Mouse (Mus musculus) ES-Bruce4 (cell line): Measurements from ENCODE around the gene Aph1b. TPM values are rescaled to one million over a fixed set of nuclear protein-coding genes. Genes with fewer than 3 reads are reported as not detected.

ENCODE experiments used
- H3K27ac ChIP-seq: 2 replicates; pipeline ENCODE4 v1.5.1; 2012; ENCODE audit warnings: low read length, inconsistent platforms; ENCODE audit not compliant: insufficient read depth
- H3K27me3 ChIP-seq: 2 replicates; pipeline ENCODE4 v1.6.1; 2012; ENCODE audit warnings: mild to moderate bottlenecking, low read length, inconsistent platforms; ENCODE audit not compliant: control insufficient read depth, poor library complexity, insufficient read depth, severe bottlenecking
- H3K36me3 ChIP-seq: 2 replicates; pipeline ENCODE4 v1.6.1; 2012; ENCODE audit warnings: inconsistent platforms, mild to moderate bottlenecking, low read length, moderate library complexity; ENCODE audit not compliant: control insufficient read depth, poor library complexity, insufficient read depth, severe bottlenecking
- H3K4me1 ChIP-seq: one replicate; pipeline ENCODE4 v1.8.1; 2011; ENCODE audit warnings: low read length; ENCODE audit not compliant: control insufficient read depth, insufficient read depth
- H3K4me3 ChIP-seq: 2 replicates; pipeline ENCODE4 v1.5.1; 2011; ENCODE audit warnings: low read depth, mild to moderate bottlenecking, low read length
- H3K9ac ChIP-seq: 2 replicates; pipeline ENCODE4 v1.6.1; 2012; ENCODE audit warnings: low read depth, mild to moderate bottlenecking, inconsistent platforms; ENCODE audit not compliant: poor library complexity, severe bottlenecking
- H3K9me3 ChIP-seq: replicated peaks from 2 replicates; pipeline ENCODE4 v1.6.1; 2012; ENCODE audit warnings: mild to moderate bottlenecking, low read length, inconsistent platforms; ENCODE audit not compliant: control insufficient read depth, poor library complexity, insufficient read depth, severe bottlenecking
- CTCF ChIP-seq: IDR thresholded peaks from one replicate; pipeline ENCODE4 v1.8.1; 2011; ENCODE audit warnings: low read depth, low read length
- EP300 ChIP-seq: IDR thresholded peaks from 2 replicates; pipeline ENCODE4 v1.6.1; 2011; ENCODE audit warnings: low read depth, low read length; ENCODE audit not compliant: insufficient read depth
- POLR2A ChIP-seq: IDR thresholded peaks from one replicate; pipeline ENCODE4 v1.8.1; 2011; ENCODE audit warnings: low read length; ENCODE audit not compliant: insufficient read depth
- polyA plus RNA-seq: library from polyadenylated mRNA; stranded (reverse); fragments of >200 nt; gene quantifications from 2 replicates; pipeline ENCODE4 v1.2.4, GENCODE M21; 2011; ENCODE audit warnings: low read depth; ENCODE audit not compliant: missing spikeins, insufficient read depth, insufficient read length

Aph1b gene
- polyA plus RNA-seq, 1 experiment, result 7.0 TPM

GRCm38 (mm10) chr9:66760991-66761390 is 34.3 kb downstream of the Aph1b start:
- H3K27ac ChIP-seq, result no peak overlapping the region
- H3K4me1 ChIP-seq, result no peaks in the 10 kb centered on the region
- no peak overlapping the region for H3K4me3 ChIP-seq
- H3K9me3 ChIP-seq, result no peaks in the 10 kb centered on the region
- TF ChIP-seq CTCF, result no peak
- H3K27me3 ChIP-seq, result no peaks in the 10 kb centered on the region
- H3K36me3 ChIP-seq, result no peaks in the 10 kb centered on the region
- H3K9ac ChIP-seq, result no peak overlapping the region

- no peak overlapping the region for H3K4me3 ChIP-seq
- H3K27me3 ChIP-seq, result no peaks in the 10 kb centered on the region
- H3K9me3 ChIP-seq, result no peaks in the 10 kb centered on the region
- H3K9ac ChIP-seq, result no peak overlapping the region
- H3K4me1 ChIP-seq, result no peaks in the 10 kb centered on the region
- no peak for TF ChIP-seq EP300
- TF ChIP-seq POLR2A, result no peak
- no peak for TF ChIP-seq CTCF
- no peak overlapping the region for H3K27ac ChIP-seq
- H3K36me3 ChIP-seq, result no peaks in the 10 kb centered on the region
Observed at GRCm38 (mm10) chr9:66752849-66753248, 42.4 kb downstream of the Aph1b start.

- Histone ChIP-seq H3K9me3 (no peaks in the 10 kb centered on the region), H3K4me3 (no peak overlapping the region), H3K4me1 (no peaks in the 10 kb centered on the region), H3K27me3 (no peaks in the 10 kb centered on the region), H3K36me3 (no peaks in the 10 kb centered on the region), H3K9ac (no peak overlapping the region), H3K27ac (no peak overlapping the region)
- no peak for TF ChIP-seq EP300
- TF ChIP-seq CTCF, result no peak
Observed at GRCm38 (mm10) chr9:66748390-66748789, 46.9 kb downstream of the Aph1b start.

GRCm38 (mm10) chr9:66744531-66744930 is 50.8 kb downstream of the Aph1b start:
- Histone ChIP-seq H3K27me3 (no peaks in the 10 kb centered on the region), H3K9me3 (no peaks in the 10 kb centered on the region), H3K9ac (no peak overlapping the region), H3K4me1 (no peaks in the 10 kb centered on the region), H3K36me3 (no peaks in the 10 kb centered on the region), H3K27ac (no peak overlapping the region), H3K4me3 (no peak overlapping the region)
- TF ChIP-seq EP300 (no peak), CTCF (no peak), POLR2A (no peak)

- TF ChIP-seq POLR2A (no peak), CTCF (no peak), EP300 (no peak)
- Histone ChIP-seq H3K36me3 (no peaks in the 10 kb centered on the region), H3K9me3 (no peaks in the 10 kb centered on the region), H3K4me1 (no peaks in the 10 kb centered on the region), H3K27me3 (no peaks in the 10 kb centered on the region), H3K9ac (no peak overlapping the region), H3K27ac (no peak overlapping the region), H3K4me3 (no peak overlapping the region)
Observed at GRCm38 (mm10) chr9:66739516-66739915, 55.8 kb downstream of the Aph1b start.

- Histone ChIP-seq H3K36me3 (no peaks in the 10 kb centered on the region), H3K27me3 (no peaks in the 10 kb centered on the region), H3K4me1 (no peaks in the 10 kb centered on the region), H3K9me3 (no peaks in the 10 kb centered on the region), H3K9ac (no peak overlapping the region), H3K4me3 (no peak overlapping the region), H3K27ac (no peak overlapping the region)
- TF ChIP-seq CTCF (no peak), POLR2A (no peak), EP300 (no peak)
Observed at GRCm38 (mm10) chr9:66736551-66736950, 58.7 kb downstream of the Aph1b start.

GRCm38 (mm10) chr9:66736016-66736415 is 59.3 kb downstream of the Aph1b start:
- Histone ChIP-seq H3K27ac (no peak overlapping the region), H3K27me3 (no peaks in the 10 kb centered on the region), H3K9ac (no peak overlapping the region), H3K36me3 (no peaks in the 10 kb centered on the region), H3K4me1 (no peaks in the 10 kb centered on the region), H3K4me3 (no peak overlapping the region), H3K9me3 (no peaks in the 10 kb centered on the region)
- TF ChIP-seq EP300, result no peak
- TF ChIP-seq CTCF, result no peak
- TF ChIP-seq POLR2A, result no peak
